Mouse (Mus musculus) hindbrain, embryonic 11.5 days (tissue): ENCODE results near the gene Smad6. TPM values are rescaled to one million over a fixed set of nuclear protein-coding genes. Genes with fewer than 3 reads are reported as not detected.

Source experiments
- ATAC-seq: fragments of 200-750 bp; cut with Nextera tagmentation; 2 replicates; pipeline ENCODE4 v1.8.0; 2017; ENCODE audit warnings: mild to moderate bottlenecking, moderate TSS enrichment, moderate library complexity; ENCODE audit not compliant: low FRiP score
- DNase-seq: peaks from one replicate; pipeline ENCODE4 v3.0.0-alpha.2; 2015; ENCODE audit warnings: low spot score
- H3K27ac ChIP-seq: fragments of 300-500 bp; sonication (generic); 2 replicates; pipeline ENCODE4 v1.5.1; 2014; ENCODE audit warnings: mild to moderate bottlenecking, low read depth, low read length
- H3K27me3 ChIP-seq: fragments of 300-500 bp; sonication (generic); 2 replicates; pipeline ENCODE4 v1.6.1; 2014; ENCODE audit warnings: mild to moderate bottlenecking, low read length, moderate library complexity, mixed read lengths; ENCODE audit not compliant: control insufficient read depth, insufficient read depth
- H3K36me3 ChIP-seq: fragments of 300-500 bp; sonication (generic); 2 replicates; pipeline ENCODE4 v1.6.1; 2014; ENCODE audit warnings: mild to moderate bottlenecking, low read length, moderate library complexity, mixed read lengths; ENCODE audit not compliant: control insufficient read depth, insufficient read depth
- H3K4me1 ChIP-seq: fragments of 300-500 bp; sonication (generic); replicated peaks from 2 replicates; pipeline ENCODE4 v1.6.1; 2014; ENCODE audit warnings: low read length, mixed read lengths; ENCODE audit not compliant: control insufficient read depth, insufficient read depth
- H3K4me2 ChIP-seq: fragments of 300-500 bp; sonication (generic); replicated peaks from 2 replicates; pipeline ENCODE4 v1.6.1; 2014; ENCODE audit warnings: mild to moderate bottlenecking, low read depth, low read length
- H3K4me3 ChIP-seq: fragments of 300-500 bp; sonication (generic); 2 replicates; pipeline ENCODE4 v1.5.1; 2014; ENCODE audit warnings: low read depth, low read length
- H3K9ac ChIP-seq: fragments of 300-500 bp; sonication (generic); 2 replicates; pipeline ENCODE4 v1.6.1; 2014; ENCODE audit warnings: low read depth, low read length
- H3K9me3 ChIP-seq: fragments of 300-500 bp; sonication (generic); 2 replicates; pipeline ENCODE4 v1.6.1; 2016; ENCODE audit warnings: low read length; ENCODE audit not compliant: control insufficient read depth
- WGBS: fragments of 180-500 bp; shearing (Covaris S2); extraction: QIAGEN DNeasy Blood & Tissue Kit; methylation state at CpG from one replicate; pipeline ENCODE4 v1.1.7; 2014; 5-methylcytosine and 5-hydroxymethylcytosine counted together
- polyA plus RNA-seq: library from polyadenylated mRNA; unstranded; fragments of >200 nt; fragmentation: Nextera tagmentation; extraction: Ambion mirVana; gene quantifications from 2 replicates; pipeline ENCODE4 v1.2.1, GENCODE M21; 2014

The Smad6 gene
- polyA plus RNA-seq, 1 experiment from 2014 or later, result 5.5 TPM

- no peaks in the 10 kb centered on the region for H3K36me3 ChIP-seq
- peak overlapping the region; percentile 25 for H3K4me3 ChIP-seq
- peaks cover 10% of the 10 kb centered on the region for H3K27me3 ChIP-seq
- no peaks in the 10 kb centered on the region for H3K9me3 ChIP-seq
- no peak overlapping the region for H3K27ac ChIP-seq
- 4% methylated on average over 29 of the region's 34 CpGs for WGBS
- peak overlapping the region; percentile 58 for H3K9ac ChIP-seq
- ATAC-seq (no peak), DNase-seq (peak; percentile 44)
- H3K4me2 ChIP-seq, result peak overlapping the region; percentile 71
- peaks cover 4% of the 10 kb centered on the region; the same call in 1 of the 2 replicates for H3K4me1 ChIP-seq
Measured at GRCm38 (mm10) chr9:63927340-63928049, 94.4 kb downstream of the Smad6 start.

GRCm38 (mm10) chr9:63926377-63926776 lies 95.5 kb downstream of the Smad6 start:
- H3K4me2 ChIP-seq, result no peak overlapping the region
- peaks cover 10% of the 10 kb centered on the region for H3K27me3 ChIP-seq
- H3K4me1 ChIP-seq, result peaks cover 4% of the 10 kb centered on the region; the same call in 1 of the 2 replicates
- no peak for ATAC-seq
- 79% methylated on average over 7 of the region's 7 CpGs for WGBS
- no peak for DNase-seq
- H3K27ac ChIP-seq, result no peak overlapping the region
- no peak overlapping the region for H3K9ac ChIP-seq
- H3K4me3 ChIP-seq, result no peak overlapping the region
- no peaks in the 10 kb centered on the region for H3K36me3 ChIP-seq
- no peaks in the 10 kb centered on the region for H3K9me3 ChIP-seq

GRCm38 (mm10) chr9:63923190-63923717 lies 98.6 kb downstream of the Smad6 start:
- no peak for DNase-seq
- no peak for ATAC-seq
- H3K27ac ChIP-seq, result no peak overlapping the region
- H3K36me3 ChIP-seq, result no peaks in the 10 kb centered on the region
- WGBS, result 75% methylated on average over 9 of the region's 9 CpGs
- H3K4me2 ChIP-seq, result no peak overlapping the region
- H3K9me3 ChIP-seq, result no peaks in the 10 kb centered on the region
- no peak overlapping the region for H3K4me3 ChIP-seq
- peaks cover 7% of the 10 kb centered on the region for H3K27me3 ChIP-seq
- no peak overlapping the region for H3K9ac ChIP-seq
- H3K4me1 ChIP-seq, result peaks cover 4% of the 10 kb centered on the region; the same call in 1 of the 2 replicates

- ATAC-seq, result no peak
- Histone ChIP-seq H3K9me3 (no peaks in the 10 kb centered on the region), H3K27ac (no peak overlapping the region), H3K4me2 (no peak overlapping the region), H3K4me1 (no peaks in the 10 kb centered on the region), H3K36me3 (no peaks in the 10 kb centered on the region), H3K27me3 (no peaks in the 10 kb centered on the region), H3K4me3 (no peak overlapping the region), H3K9ac (no peak overlapping the region)
- DNase-seq, result no peak
- 89% methylated on average over 3 of the region's 3 CpGs for WGBS
Measured at GRCm38 (mm10) chr9:63919708-63920107, 102.2 kb downstream of the Smad6 start.

- no peak overlapping the region for H3K9ac ChIP-seq
- H3K4me2 ChIP-seq, result no peak overlapping the region
- WGBS, result 80% methylated on average over 18 of the region's 18 CpGs
- no peaks in the 10 kb centered on the region for H3K4me1 ChIP-seq
- no peaks in the 10 kb centered on the region for H3K9me3 ChIP-seq
- no peaks in the 10 kb centered on the region for H3K27me3 ChIP-seq
- H3K27ac ChIP-seq, result no peak overlapping the region
- no peak for DNase-seq
- H3K4me3 ChIP-seq, result no peak overlapping the region
- no peaks in the 10 kb centered on the region for H3K36me3 ChIP-seq
- no peak for ATAC-seq
Measured at GRCm38 (mm10) chr9:63919001-63919555, 102.8 kb downstream of the Smad6 start.

GRCm38 (mm10) chr9:63918245-63918644 lies 103.6 kb downstream of the Smad6 start:
- H3K27ac ChIP-seq, result no peak overlapping the region
- WGBS, result 69% methylated on average over 4 of the region's 4 CpGs
- no peak for ATAC-seq

GRCm38 (mm10) chr9:63916441-63916840 lies 105.4 kb downstream of the Smad6 start:
- no peaks in the 10 kb centered on the region for H3K36me3 ChIP-seq
- DNase-seq (no peak), ATAC-seq (no peak)
- no peaks in the 10 kb centered on the region for H3K9me3 ChIP-seq
- no peak overlapping the region for H3K9ac ChIP-seq
- H3K27ac ChIP-seq, result no peak overlapping the region
- H3K4me2 ChIP-seq, result no peak overlapping the region
- 71% methylated on average over 6 of the region's 6 CpGs for WGBS
- no peaks in the 10 kb centered on the region for H3K27me3 ChIP-seq
- H3K4me1 ChIP-seq, result no peaks in the 10 kb centered on the region
- no peak overlapping the region for H3K4me3 ChIP-seq

More at GRCm38 (mm10) chr9:63918245-63918644, 103.6 kb downstream of the Smad6 start:
- Histone ChIP-seq H3K27me3 (no peaks in the 10 kb centered on the region), H3K9me3 (no peaks in the 10 kb centered on the region), H3K9ac (no peak overlapping the region), H3K36me3 (no peaks in the 10 kb centered on the region), H3K4me2 (no peak overlapping the region), H3K4me1 (no peaks in the 10 kb centered on the region), H3K4me3 (no peak overlapping the region)
- peak; percentile 86 for DNase-seq

- no peak overlapping the region for H3K9ac ChIP-seq
- 66% methylated on average over 5 of the region's 5 CpGs for WGBS
- H3K4me3 ChIP-seq, result no peak overlapping the region
- H3K27ac ChIP-seq, result no peak overlapping the region
- DNase-seq (peak; percentile 60), ATAC-seq (no peak)
- H3K4me1 ChIP-seq, result no peaks in the 10 kb centered on the region
- no peaks in the 10 kb centered on the region for H3K9me3 ChIP-seq
- no peak overlapping the region for H3K4me2 ChIP-seq
- no peaks in the 10 kb centered on the region for H3K36me3 ChIP-seq
- no peaks in the 10 kb centered on the region for H3K27me3 ChIP-seq
Measured at GRCm38 (mm10) chr9:63915976-63916375, 105.9 kb downstream of the Smad6 start.

- DNase-seq, result no peak
Measured at GRCm38 (mm10) chr9:63914944-63915343, 106.9 kb downstream of the Smad6 start.

More at GRCm38 (mm10) chr9:63914944-63915343, 106.9 kb downstream of the Smad6 start:
- Histone ChIP-seq H3K36me3 (no peaks in the 10 kb centered on the region), H3K9me3 (no peaks in the 10 kb centered on the region), H3K9ac (no peak overlapping the region), H3K4me1 (no peaks in the 10 kb centered on the region), H3K4me3 (no peak overlapping the region), H3K4me2 (no peak overlapping the region), H3K27me3 (no peaks in the 10 kb centered on the region), H3K27ac (no peak overlapping the region)
- 93% methylated on average over 5 of the region's 5 CpGs for WGBS
- no peak for ATAC-seq
